Mouse (Mus musculus) erythroblast, adult 5-6 weeks (primary cell): ENCODE measurements around the gene 4933417A18Rik. TPM values are rescaled to one million over a fixed set of nuclear protein-coding genes. Genes with fewer than 3 reads are reported as not detected.
"Not testable (repeated sequence)": the region's sequence is repeated elsewhere in the genome, so short reads cannot be mapped to it uniquely, and the experiment has no call there.

ENCODE experiments used
- ATAC-seq: replicated peaks from 2 replicates; pipeline ENCODE4 v1.8.0; 2016; ENCODE audit warnings: moderate number of reproducible peaks, mild to moderate bottlenecking, moderate TSS enrichment, inconsistent platforms; ENCODE audit not compliant: poor library complexity, low FRiP score, severe bottlenecking
- total RNA-seq, 2 experiments: library from RNA; stranded (forward) in 1 of 2; stranded (reverse) in 1 of 2; fragments of 150-400 nt in 1 of 2; fragments of 200-764, 138-1000 nt in 1 of 2; gene quantifications; 2 replicates each; pipeline versions ENCODE4 v1.2.3 to v1.2.4; 2015 to 2017; ENCODE audit warnings: low replicate concordance in 2 of 2

4933417A18Rik gene
- total RNA-seq, 2 experiments from 2014 or later = not detected

DNA sequence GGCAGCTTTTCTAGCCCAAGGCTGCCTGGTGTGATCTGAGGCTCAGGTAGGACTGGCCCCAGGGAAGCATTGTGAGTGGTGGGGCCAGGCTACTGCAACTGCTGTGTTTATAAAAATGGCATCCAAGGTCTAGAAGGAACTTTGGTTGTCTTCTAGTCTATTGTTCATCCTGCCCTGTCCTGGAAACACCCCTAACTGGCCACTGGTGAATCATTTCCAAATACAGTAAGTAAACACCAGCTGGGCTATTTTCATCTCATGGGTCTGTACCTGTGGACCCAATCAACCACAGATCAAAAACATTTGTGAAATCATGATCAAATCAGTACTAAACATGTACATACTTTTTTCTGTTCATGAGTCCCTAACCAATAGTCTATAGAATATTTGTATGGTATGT is 48.2 kb downstream of the 4933417A18Rik start:
- not testable (repeated sequence) for ATAC-seq

DNA sequence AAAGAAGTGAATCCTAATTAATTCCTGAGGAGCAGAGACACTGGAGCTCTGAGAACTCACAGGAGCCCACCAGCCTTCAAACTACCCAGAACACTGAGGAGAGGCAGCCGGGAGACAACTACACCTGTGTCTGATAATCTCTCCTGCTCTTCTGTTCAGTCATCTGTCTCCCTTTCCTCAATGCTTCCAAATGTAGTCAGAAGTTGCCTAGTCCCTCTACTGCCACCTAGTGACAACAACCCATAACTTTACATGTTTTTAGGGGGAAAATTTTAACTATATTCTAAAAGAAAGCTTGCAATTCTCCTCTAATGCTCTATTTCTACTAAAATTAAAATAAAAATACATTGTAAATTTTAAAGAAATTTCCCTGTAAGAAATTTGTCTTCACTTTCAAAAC is 48.9 kb downstream of the 4933417A18Rik start:
- peak; percentile 54; the same call in 1 of the 2 replicates for ATAC-seq

GRCm38 (mm10) chr13:34973770-34974169 is 49.6 kb downstream of the 4933417A18Rik start:
- no peak for ATAC-seq

DNA sequence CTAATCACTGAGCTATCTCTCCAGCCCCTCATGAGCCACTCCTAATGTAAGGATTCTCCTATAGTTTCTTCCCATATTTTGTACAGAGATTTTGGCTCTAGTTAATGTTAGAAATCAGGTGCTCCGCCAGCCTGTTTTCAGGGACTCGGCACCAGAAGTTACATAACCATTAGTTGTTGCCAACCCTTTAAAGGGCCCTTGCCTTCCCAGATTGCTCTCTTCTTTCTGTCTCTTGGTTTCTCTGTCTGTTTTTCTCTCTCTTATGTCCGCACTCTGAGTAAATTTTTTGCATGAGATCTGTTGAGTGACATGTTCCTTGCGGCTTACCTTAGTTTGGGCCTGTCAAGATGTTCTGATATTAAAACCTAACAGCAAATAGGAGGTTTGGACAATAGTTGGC is 51.9 kb downstream of the 4933417A18Rik start:
- ATAC-seq = no peak

- ATAC-seq = peak; percentile 91
Measured at GRCm38 (mm10) chr13:34977410-34977809, 53.2 kb downstream of the 4933417A18Rik start.

- ATAC-seq = not testable (repeated sequence)
Measured at GRCm38 (mm10) chr13:34978635-34979034, 54.4 kb downstream of the 4933417A18Rik start.

DNA sequence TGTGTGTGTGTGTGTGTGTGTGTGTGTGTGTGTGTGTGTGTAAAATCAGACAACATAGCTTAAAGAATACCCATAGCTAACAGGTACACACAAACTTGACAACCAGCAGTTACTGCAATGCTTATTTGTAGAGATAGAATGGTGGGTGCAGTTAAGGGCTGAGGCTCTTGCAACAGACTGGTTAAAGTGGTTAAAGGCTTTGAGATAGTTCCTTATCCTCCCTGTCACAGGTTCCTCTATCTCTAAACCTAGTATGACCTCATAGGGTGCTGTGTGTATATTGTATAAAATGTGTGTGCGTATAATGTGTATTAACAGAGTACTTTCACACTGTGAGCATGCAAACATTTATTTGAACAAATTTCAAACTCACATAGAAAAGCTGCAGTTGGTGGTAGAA is 59.3 kb downstream of the 4933417A18Rik start:
- ATAC-seq = not testable (repeated sequence)

DNA sequence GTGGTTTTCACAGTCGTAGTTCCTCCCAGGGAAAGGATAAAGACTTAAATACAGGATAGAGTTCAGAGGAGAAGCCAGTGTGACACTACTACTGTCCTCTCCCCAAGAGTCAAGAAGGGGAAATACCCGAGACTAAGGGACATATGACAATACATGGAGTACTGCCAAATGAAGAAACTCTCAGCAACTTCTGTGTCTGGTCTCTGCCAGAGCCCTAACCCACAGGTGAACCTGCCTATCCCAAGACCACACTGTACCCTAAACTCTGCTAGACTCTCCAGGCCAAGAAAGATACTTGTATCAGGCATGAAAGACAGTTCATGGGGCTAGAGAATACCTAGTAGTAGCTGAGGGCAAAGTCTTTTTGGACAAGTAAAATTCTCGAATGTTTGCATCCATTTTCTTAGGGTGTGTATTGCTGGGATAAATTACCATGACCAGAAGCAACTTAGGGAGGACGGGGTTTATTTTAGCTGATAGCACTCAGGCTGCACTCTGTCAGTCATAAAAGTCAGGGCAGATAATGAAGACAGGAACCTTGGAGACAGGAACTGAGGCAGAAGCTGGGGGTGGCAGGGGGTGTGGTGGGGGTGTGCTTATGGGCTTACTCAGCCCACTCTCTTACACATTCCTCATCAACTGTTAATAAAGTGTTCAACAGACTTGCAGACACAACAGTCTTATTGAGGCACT is 67.5 kb downstream of the 4933417A18Rik start:
- ATAC-seq = no peak

- ATAC-seq = no peak
Measured at GRCm38 (mm10) chr13:34993085-34993484, 68.9 kb downstream of the 4933417A18Rik start.

DNA sequence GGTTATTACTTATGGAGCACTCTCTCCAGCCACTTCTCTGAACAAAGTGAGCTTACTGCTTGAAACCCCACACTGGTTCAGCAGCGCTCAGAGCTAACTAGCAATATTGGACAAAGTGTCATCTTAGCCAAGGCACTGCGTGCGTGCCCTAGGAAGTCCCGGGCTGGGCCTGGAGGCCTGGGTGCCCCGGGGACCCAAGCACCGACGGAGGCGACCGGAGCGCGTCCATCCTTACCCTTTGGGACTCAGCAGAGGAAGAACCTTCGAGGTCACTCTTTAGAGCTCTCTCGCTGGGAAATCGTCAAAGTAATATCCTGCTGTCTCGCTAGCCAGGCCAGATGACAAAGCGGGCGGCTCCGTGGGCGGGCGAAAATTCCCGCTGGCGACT is 69.4 kb downstream of the 4933417A18Rik start:
- peak; percentile 73 for ATAC-seq

- ATAC-seq = peak; percentile 94
Measured at GRCm38 (mm10) chr13:34993983-34994811, 70.0 kb downstream of the 4933417A18Rik start.

GRCm38 (mm10) chr13:34995925-34996324 is 71.7 kb downstream of the 4933417A18Rik start:
- ATAC-seq = no peak

Other genes with a start within 250 kb of the 4933417A18Rik start
- not detected in 2 replicates for gene Fam50b, start 189.6 kb upstream of the 4933417A18Rik start, total RNA-seq (2015; ENCODE audit: low replicate concordance)
- gene Fam50b, start 189.6 kb upstream of the 4933417A18Rik start, total RNA-seq (2017; ENCODE audit: low replicate concordance) = not detected in 2 replicates
- 90.7 and 111 TPM in 2 replicates for gene Prpf4b, start 49.1 kb upstream of the 4933417A18Rik start, total RNA-seq (2015; ENCODE audit: low replicate concordance)
- 97.2 and 110 TPM in 2 replicates for gene Prpf4b, start 49.1 kb upstream of the 4933417A18Rik start, total RNA-seq (2017; ENCODE audit: low replicate concordance)
- gene Fam217a, start 99 bp upstream of the 4933417A18Rik start, total RNA-seq (2015; ENCODE audit: low replicate concordance) = not detected in 2 replicates
- not detected in 2 replicates for gene Fam217a, start 99 bp upstream of the 4933417A18Rik start, total RNA-seq (2017; ENCODE audit: low replicate concordance)
- not detected in 2 replicates for gene Eci3, start 39.4 kb downstream of the 4933417A18Rik start, total RNA-seq (2015; ENCODE audit: low replicate concordance)
- not detected in 2 replicates for gene Eci3, start 39.4 kb downstream of the 4933417A18Rik start, total RNA-seq (2017; ENCODE audit: low replicate concordance)
- 18.4 and 35.5 TPM in 2 replicates for gene Eci2, start 102.7 kb downstream of the 4933417A18Rik start, total RNA-seq (2015; ENCODE audit: low replicate concordance)
- 27.5 and 39.9 TPM in 2 replicates for gene Eci2, start 102.7 kb downstream of the 4933417A18Rik start, total RNA-seq (2017; ENCODE audit: low replicate concordance)